9 mouse cellular contexts compared by ENCODE assay signal in the genomic region with DNA sequence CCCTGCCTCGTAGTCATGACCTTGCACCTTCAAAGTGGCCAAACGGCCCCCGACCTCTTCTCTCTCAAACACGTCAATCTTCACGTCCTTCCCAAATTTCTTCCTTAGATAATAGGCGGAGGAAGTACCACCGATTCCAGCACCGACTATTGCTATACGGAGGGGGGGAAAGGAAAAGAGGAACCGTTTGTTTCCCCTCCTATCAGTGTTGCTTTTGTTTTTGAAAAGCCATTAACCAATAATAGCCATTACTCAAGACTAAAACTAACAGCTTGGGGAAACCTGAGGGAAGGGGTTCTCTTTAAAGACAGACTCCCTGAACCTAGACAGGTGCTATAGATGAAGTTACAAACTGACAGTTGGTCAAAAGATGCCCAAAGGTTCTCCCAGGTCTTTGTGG. TPM values are rescaled to one million over a fixed set of nuclear protein-coding genes. Genes with fewer than 3 reads are reported as not detected.
DNase-seq lines count a peak whose midpoint lies in the region; ATAC-seq and TF ChIP-seq lines count a peak whose summit lies in the region.
"Had no signal": no experiment of that assay in that cellular context is flagged by ENCODE, and none has a peak within 500 bp of the region (broad histone marks: within the 10 kb centered on the region; RNA-seq: fewer than 3 reads in every experiment).

No protein-coding gene starts in this region.

- WGBS in heart, embryonic 16.5 days, result 23% methylated on average over 10 of the region's 10 CpGs
- 17% methylated on average over 10 of the region's 10 CpGs for WGBS in hindbrain, embryonic 15.5 days
- WGBS in midbrain, embryonic 14.5 days, result 21% methylated on average over 10 of the region's 10 CpGs

- H3K4me1 ChIP-seq in heart, embryonic 16.5 days (ENCODE audit: control insufficient read depth, insufficient read depth, low read length), result peaks cover 26% of the 10 kb centered on the region
- H3K4me1 ChIP-seq in bone marrow macrophage, adult 2 months (ENCODE audit: control insufficient read depth, insufficient read depth, low read length), result peaks cover 28% of the 10 kb centered on the region
- H3K4me1 ChIP-seq in hindbrain, embryonic 15.5 days (replicated peaks), result peaks cover 28% of the 10 kb centered on the region
- peaks cover 28% of the 10 kb centered on the region for H3K4me1 ChIP-seq in midbrain, embryonic 14.5 days (ENCODE audit: control insufficient read depth, insufficient read depth, low read length)

- H3K27me3 ChIP-seq in heart, embryonic 16.5 days (ENCODE audit: control insufficient read depth, insufficient read depth, low read length), result no peaks in the 10 kb centered on the region
- H3K27me3 ChIP-seq in hindbrain, embryonic 15.5 days, result no peaks in the 10 kb centered on the region
- peaks cover 7% of the 10 kb centered on the region; the same call in 1 of the 2 replicates for H3K27me3 ChIP-seq in midbrain, embryonic 14.5 days (ENCODE audit: control insufficient read depth, insufficient read depth, low read length)

- H3K9ac ChIP-seq in heart, embryonic 16.5 days (ENCODE audit: low read length), result peak overlapping the region; percentile 81
- peak overlapping the region; percentile 90 for H3K9ac ChIP-seq in hindbrain, embryonic 15.5 days
- peak overlapping the region; percentile 90 for H3K9ac ChIP-seq in midbrain, embryonic 14.5 days (replicated peaks; ENCODE audit: low read length)

- peak overlapping the region; percentile 84 for H3K27ac ChIP-seq in heart, embryonic 16.5 days (ENCODE audit: low read length)
- peak overlapping the region; percentile 76 for H3K27ac ChIP-seq in bone marrow macrophage, adult 2 months (ENCODE audit: insufficient read depth, low read depth, low read length)
- H3K27ac ChIP-seq in hindbrain, embryonic 15.5 days (replicated peaks), result peak overlapping the region; percentile 90
- H3K27ac ChIP-seq in midbrain, embryonic 14.5 days (replicated peaks; ENCODE audit: low read depth, low read length), result peak overlapping the region; percentile 92

- no peak for DNase-seq in heart, adult 18-20 months
- peak; percentile 4 for DNase-seq in midbrain, embryonic 14.5 days
- no peak for DNase-seq in spleen, postnatal 4 days (ENCODE audit: low spot score in 2 of 2)
- no peak for DNase-seq in embryo, embryonic 9.5 days (ENCODE audit: extremely low spot score)

- ATAC-seq in heart, embryonic 16.5 days (replicated peaks; ENCODE audit: extremely low read depth, insufficient read depth, low FRiP score), result no peak
- no peak for ATAC-seq in hindbrain, embryonic 15.5 days (ENCODE audit: low FRiP score, low read depth)
- ATAC-seq in midbrain, embryonic 14.5 days (ENCODE audit: low FRiP score, low TSS enrichment), result no peak
- ATAC-seq in frontal cortex, adult (ENCODE audit: low TSS enrichment), result no peak

- TF ChIP-seq CTCF in bone marrow macrophage, adult 2 months (IDR thresholded peaks at IDR 0.05; ENCODE audit: low read depth, low read length), result no peak

- peak overlapping the region; percentile 81 for H3K4me3 ChIP-seq in heart, embryonic 16.5 days (ENCODE audit: low read length)
- H3K4me3 ChIP-seq in bone marrow macrophage, adult 2 months (ENCODE audit: insufficient read depth, low read length), result peak overlapping the region; percentile 84
- H3K4me3 ChIP-seq in hindbrain, embryonic 15.5 days, result peak overlapping the region; percentile 78
- peak overlapping the region; percentile 94 for H3K4me3 ChIP-seq in midbrain, embryonic 14.5 days (replicated peaks; ENCODE audit: low read depth, low read length)

- no peaks in the 10 kb centered on the region for H3K9me3 ChIP-seq in heart, embryonic 16.5 days (replicated peaks; ENCODE audit: control insufficient read depth, low read length)
- H3K9me3 ChIP-seq in hindbrain, embryonic 15.5 days, result no peaks in the 10 kb centered on the region
- H3K9me3 ChIP-seq in midbrain, embryonic 14.5 days (ENCODE audit: control insufficient read depth, low read length), result no peaks in the 10 kb centered on the region

- no peak for TF ChIP-seq POLR2A in bone marrow macrophage, adult 2 months (IDR thresholded peaks at IDR 0.05; ENCODE audit: borderline replicate concordance, low read depth, low read length)

- H3K36me3 ChIP-seq in heart, embryonic 16.5 days (ENCODE audit: control insufficient read depth, insufficient read depth), result peaks cover 15% of the 10 kb centered on the region
- peaks cover 18% of the 10 kb centered on the region for H3K36me3 ChIP-seq in hindbrain, embryonic 15.5 days
- peaks cover 29% of the 10 kb centered on the region for H3K36me3 ChIP-seq in midbrain, embryonic 14.5 days (ENCODE audit: control insufficient read depth, insufficient read depth, low read length)

- peak overlapping the region; percentile 88 for H3K4me2 ChIP-seq in heart, embryonic 16.5 days (ENCODE audit: low read depth, low read length)
- H3K4me2 ChIP-seq in hindbrain, embryonic 15.5 days, result peak overlapping the region; percentile 84
- H3K4me2 ChIP-seq in midbrain, embryonic 14.5 days (ENCODE audit: low read length), result peak overlapping the region; percentile 81

RNA-seq across cellular contexts. Expression of a gene that starts 1.0 kb away (rescaled TPM):
- polyA plus RNA-seq in heart, embryonic 16.5 days (2015; fragmentation: Nextera tagmentation; extraction: Ambion mirVana), result 55.5 and 56.6 TPM in 2 replicates
- total RNA-seq in heart, adult 18-20 months (2021), result 10 to 100 TPM; 81.9 to 86.8 TPM
- polyA plus RNA-seq in bone marrow macrophage, adult 2 months (2012; ENCODE audit: insufficient read depth, insufficient read length, missing spikeins), result 98.9 and 99.9 TPM in 2 replicates
- polyA plus RNA-seq in hindbrain, embryonic 15.5 days (2015; fragmentation: Nextera tagmentation; extraction: Ambion mirVana), result 84.7 and 90.1 TPM in 2 replicates
- polyA plus RNA-seq in midbrain, embryonic 14.5 days (2014; fragmentation: Nextera tagmentation; extraction: Ambion mirVana), result 68.7 and 109 TPM in 2 replicates

RNA-seq across cellular contexts. Expression of a gene that starts 8.1 kb away (rescaled TPM):
- 118 and 120 TPM in 2 replicates for polyA plus RNA-seq in heart, embryonic 16.5 days (2015; fragmentation: Nextera tagmentation; extraction: Ambion mirVana)
- 10 to 100 TPM; 17.2 to 19.3 TPM for total RNA-seq in heart, adult 18-20 months (2021)
- polyA plus RNA-seq in bone marrow macrophage, adult 2 months (2012; ENCODE audit: insufficient read depth, insufficient read length, missing spikeins), result 49.7 and 67.7 TPM in 2 replicates
- 275 and 283 TPM in 2 replicates for polyA plus RNA-seq in hindbrain, embryonic 15.5 days (2015; fragmentation: Nextera tagmentation; extraction: Ambion mirVana)
- polyA plus RNA-seq in midbrain, embryonic 14.5 days (2014; fragmentation: Nextera tagmentation; extraction: Ambion mirVana), result 317 and 387 TPM in 2 replicates

RNA-seq across cellular contexts. Expression of a gene that starts 24.9 kb away (rescaled TPM):
- polyA plus RNA-seq in heart, embryonic 16.5 days (2015; fragmentation: Nextera tagmentation; extraction: Ambion mirVana), result 246 and 255 TPM in 2 replicates
- total RNA-seq in heart, adult 18-20 months (2021), result 10 to 100 TPM; 41.2 to 48.5 TPM
- polyA plus RNA-seq in bone marrow macrophage, adult 2 months (2012; ENCODE audit: insufficient read depth, insufficient read length, missing spikeins), result 122 and 159 TPM in 2 replicates
- 346 and 401 TPM in 2 replicates for polyA plus RNA-seq in hindbrain, embryonic 15.5 days (2015; fragmentation: Nextera tagmentation; extraction: Ambion mirVana)
- polyA plus RNA-seq in midbrain, embryonic 14.5 days (2014; fragmentation: Nextera tagmentation; extraction: Ambion mirVana), result 480 and 559 TPM in 2 replicates

RNA-seq across cellular contexts. Expression of a gene that starts 30.5 kb away (rescaled TPM):
- 0.46 and 0.47 TPM in 2 replicates for polyA plus RNA-seq in heart, embryonic 16.5 days (2015; fragmentation: Nextera tagmentation; extraction: Ambion mirVana)
- total RNA-seq in heart, adult 18-20 months (2021), result not detected
- not detected in 2 replicates for polyA plus RNA-seq in bone marrow macrophage, adult 2 months (2012; ENCODE audit: insufficient read depth, insufficient read length, missing spikeins)
- 1.2 TPM in 2 replicates for polyA plus RNA-seq in hindbrain, embryonic 15.5 days (2015; fragmentation: Nextera tagmentation; extraction: Ambion mirVana)
- not detected in 2 replicates for polyA plus RNA-seq in midbrain, embryonic 14.5 days (2014; fragmentation: Nextera tagmentation; extraction: Ambion mirVana)
- total RNA-seq: hematopoietic stem cell, adult 5-6 weeks had no signal

RNA-seq across cellular contexts. Expression of a gene that starts 30.5 kb away (rescaled TPM):
- polyA plus RNA-seq in heart, embryonic 16.5 days (2015; fragmentation: Nextera tagmentation; extraction: Ambion mirVana), result 92.4 and 99.4 TPM in 2 replicates
- total RNA-seq in heart, adult 18-20 months (2021), result 10 to 100 TPM; 28.6 to 28.7 TPM
- 11.0 and 13.2 TPM in 2 replicates for polyA plus RNA-seq in bone marrow macrophage, adult 2 months (2012; ENCODE audit: insufficient read depth, insufficient read length, missing spikeins)
- 106 and 108 TPM in 2 replicates for polyA plus RNA-seq in hindbrain, embryonic 15.5 days (2015; fragmentation: Nextera tagmentation; extraction: Ambion mirVana)
- 124 and 130 TPM in 2 replicates for polyA plus RNA-seq in midbrain, embryonic 14.5 days (2014; fragmentation: Nextera tagmentation; extraction: Ambion mirVana)
